Mouse (Mus musculus) adipocyte (in vitro differentiated cells): ENCODE results near the gene Jade3.

ENCODE experiments used
- DNase-seq: peaks from one replicate; pipeline ENCODE4 v3.0.0-alpha.2; 2016; ENCODE audit warnings: low spot score

Gene Jade3

GRCm38 (mm10) chrX:20548011-20548879 lies 122.8 kb downstream of the Jade3 start:
- DNase-seq, result peak; percentile 8

GRCm38 (mm10) chrX:20548880-20549440 lies 123.5 kb downstream of the Jade3 start:
- no peak for DNase-seq

- no peak for DNase-seq
These were observed 124.0 kb downstream of the Jade3 start, which contains the start of gene Rgn for GRCm38 (mm10) chrX:20549532-20549931. Gene Rgn, plus strand, starts transcription at chrX:20549787.

GRCm38 (mm10) chrX:20552199-20552598 lies 126.7 kb downstream of the Jade3 start:
- DNase-seq, result no peak

DNA sequence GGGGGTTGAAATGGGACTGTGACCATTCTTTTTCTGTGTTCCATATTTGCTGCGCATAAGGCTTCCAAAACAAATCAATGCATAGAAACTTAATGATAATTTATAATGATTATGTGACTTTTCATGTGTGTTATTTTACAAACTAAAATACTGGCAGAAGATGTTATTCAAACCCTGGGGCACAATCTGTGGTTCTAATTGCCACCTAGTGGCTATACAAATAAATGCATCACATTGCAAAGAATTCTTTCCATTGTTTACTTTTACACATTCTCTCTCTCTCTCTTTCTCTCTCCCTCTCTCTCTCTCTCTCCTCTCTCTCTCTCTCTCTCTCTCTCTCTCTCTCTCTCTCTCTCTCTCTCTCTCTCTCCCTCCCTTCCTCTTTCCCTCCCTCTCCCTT lies 136.4 kb downstream of the Jade3 start:
- DNase-seq, result peak; percentile 13

- no peak for DNase-seq
These were observed 138.5 kb downstream of the Jade3 start for GRCm38 (mm10) chrX:20563941-20564340.
